Mouse (Mus musculus): Measurements from ENCODE around the gene Trim39. TPM values are rescaled to one million over a fixed set of nuclear protein-coding genes. Genes with fewer than 3 reads are reported as not detected.
"Not testable (repeated sequence)": the region's sequence is repeated elsewhere in the genome, so short reads cannot be mapped to it uniquely, and the experiment has no call there.

Gene Trim39
- polyA plus RNA-seq, 1 experiment from 2014 or later = 23.3 TPM

GRCm38 (mm10) chr17:36240637-36241213, 31.3 kb downstream of the Trim39 start:
- ATAC-seq (ENCODE audit: low FRiP score) = no peak
- Histone ChIP-seq H3K27me3 (peaks cover 29% of the 10 kb centered on the region), H3K9me3 (no peaks in the 10 kb centered on the region), H3K27ac (no peak overlapping the region), H3K4me3 (replicated peaks) (no peak overlapping the region), H3K4me1 (peaks cover 7% of the 10 kb centered on the region), H3K9ac (no peak overlapping the region), H3K4me2 (no peak overlapping the region), H3K36me3 (replicated peaks) (no peaks in the 10 kb centered on the region)
- WGBS = 19% methylated on average over 5 of the region's 5 CpGs

DNA sequence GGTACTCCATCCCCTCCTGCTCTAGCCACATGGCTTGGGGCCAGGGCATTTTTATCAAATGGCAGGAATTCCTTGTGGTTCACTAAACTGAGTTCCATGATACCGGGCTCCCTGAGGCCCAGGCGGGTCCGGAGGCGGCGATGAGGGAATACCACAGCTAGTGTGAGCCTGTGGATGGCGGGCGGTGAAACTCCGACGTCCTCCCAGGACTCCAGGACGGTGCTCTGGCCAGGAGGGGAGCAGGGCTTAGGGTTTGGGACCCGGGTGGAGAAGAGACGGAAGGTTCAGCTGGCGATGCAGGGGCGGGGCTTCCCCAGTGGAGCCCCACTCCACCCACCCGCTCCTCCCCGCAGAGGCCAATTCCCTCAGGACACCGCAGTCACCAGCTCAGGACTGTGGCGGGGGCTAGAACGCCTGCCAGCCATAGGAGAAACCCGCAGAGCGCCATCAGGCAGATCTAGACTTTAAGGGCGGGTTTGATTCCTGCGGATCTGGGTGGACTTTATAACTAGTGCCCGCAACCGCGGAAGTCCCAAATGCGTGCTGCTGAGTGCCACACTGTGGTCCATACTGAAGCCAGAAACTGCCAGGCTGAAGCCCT, 34.6 kb downstream of the Trim39 start:
- no peak for ATAC-seq (ENCODE audit: low FRiP score)
- Histone ChIP-seq H3K4me2 (peak overlapping the region; percentile 62), H3K9ac (peak overlapping the region; percentile 51; the same call in 1 of the 2 replicates), H3K36me3 (replicated peaks) (no peaks in the 10 kb centered on the region), H3K9me3 (no peaks in the 10 kb centered on the region), H3K4me3 (replicated peaks) (peak overlapping the region; percentile 35), H3K4me1 (peaks cover 7% of the 10 kb centered on the region), H3K27ac (no peak overlapping the region), H3K27me3 (peaks cover 51% of the 10 kb centered on the region)
- WGBS = 6% methylated on average over 27 of the region's 27 CpGs

- not testable (repeated sequence) for H3K9me3 ChIP-seq; H3K9ac ChIP-seq; ATAC-seq (ENCODE audit: low FRiP score); H3K4me1 ChIP-seq; H3K4me2 ChIP-seq; H3K36me3 ChIP-seq (replicated peaks); H3K27ac ChIP-seq; H3K4me3 ChIP-seq (replicated peaks)
- WGBS = 32% methylated on average over 9 of the region's 9 CpGs
- H3K27me3 ChIP-seq = peaks cover 62% of the 10 kb centered on the region
Observed at GRCm38 (mm10) chr17:36235300-36235699, 36.7 kb downstream of the Trim39 start.

GRCm38 (mm10) chr17:36233572-36233971, 38.5 kb downstream of the Trim39 start:
- ATAC-seq (ENCODE audit: low FRiP score) = no peak
- peaks cover 58% of the 10 kb centered on the region for H3K27me3 ChIP-seq
- no peaks in the 10 kb centered on the region for H3K9me3 ChIP-seq
- no peak overlapping the region for H3K4me2 ChIP-seq
- H3K9ac ChIP-seq = no peak overlapping the region
- H3K4me1 ChIP-seq = peaks cover 7% of the 10 kb centered on the region
- no peak overlapping the region for H3K27ac ChIP-seq
- no peak overlapping the region for H3K4me3 ChIP-seq (replicated peaks)
- H3K36me3 ChIP-seq (replicated peaks) = no peaks in the 10 kb centered on the region
- 75% methylated on average over 5 of the region's 5 CpGs for WGBS

DNA sequence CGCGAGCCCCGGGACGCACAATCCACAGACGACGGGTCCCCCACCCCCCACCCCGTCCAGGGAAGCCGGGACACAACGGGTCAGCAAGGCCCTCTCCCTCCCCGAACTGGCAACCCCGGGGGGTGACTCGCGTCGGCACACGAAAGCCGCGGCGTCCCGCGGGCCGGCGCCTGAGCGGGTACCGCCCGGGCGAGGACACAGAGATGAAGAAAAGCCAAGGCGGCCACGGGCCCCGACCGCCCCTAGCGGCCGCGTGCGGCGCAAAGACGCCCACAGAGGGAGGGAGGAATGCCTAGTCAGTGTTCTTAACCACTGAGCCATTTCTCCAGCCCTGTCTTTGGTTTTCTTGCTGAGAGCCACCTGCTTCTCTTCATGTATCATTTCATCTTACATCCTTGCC, 40.7 kb downstream of the Trim39 start:
- Histone ChIP-seq H3K9ac (no peak overlapping the region), H3K36me3 (replicated peaks) (no peaks in the 10 kb centered on the region), H3K27ac (no peak overlapping the region), H3K4me2 (no peak overlapping the region), H3K4me1 (no peaks in the 10 kb centered on the region), H3K27me3 (peaks cover 36% of the 10 kb centered on the region), H3K4me3 (replicated peaks) (no peak overlapping the region), H3K9me3 (no peaks in the 10 kb centered on the region)
- 8% methylated on average over 36 of the region's 36 CpGs for whole genome bisulfite sequencing
- no peak for ATAC-seq (ENCODE audit: low FRiP score)

- H3K4me1 ChIP-seq = no peaks in the 10 kb centered on the region
- WGBS = 10% methylated on average over 5 of the region's 5 CpGs
- no peak for ATAC-seq (ENCODE audit: low FRiP score)
- no peak overlapping the region for H3K4me2 ChIP-seq
- H3K9me3 ChIP-seq = no peaks in the 10 kb centered on the region
- H3K9ac ChIP-seq = no peak overlapping the region
- no peak overlapping the region for H3K27ac ChIP-seq
- peaks cover 38% of the 10 kb centered on the region for H3K27me3 ChIP-seq
- no peaks in the 10 kb centered on the region for H3K36me3 ChIP-seq (replicated peaks)
- H3K4me3 ChIP-seq (replicated peaks) = no peak overlapping the region
Observed at GRCm38 (mm10) chr17:36229046-36229445, 43.0 kb downstream of the Trim39 start.

DNA sequence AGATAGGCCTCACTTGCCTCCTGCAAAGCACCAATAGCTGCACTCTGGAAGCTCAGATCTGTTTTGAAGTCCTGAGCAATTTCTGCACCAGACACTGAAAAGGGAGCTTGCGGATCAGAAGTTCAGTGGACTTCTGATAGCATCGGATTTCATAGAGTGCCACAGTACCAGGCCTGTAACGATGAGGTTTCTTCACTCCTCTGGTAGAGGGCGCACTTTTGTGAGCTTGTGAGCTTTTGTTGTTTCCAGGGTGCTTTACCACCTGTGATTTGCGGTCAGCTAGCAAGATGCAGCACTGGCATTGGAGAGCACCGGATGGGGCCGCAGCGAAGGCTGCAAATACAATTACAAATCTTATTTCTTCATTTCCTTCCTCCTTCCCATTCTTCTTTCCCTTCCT, 45.1 kb downstream of the Trim39 start:
- H3K27me3 ChIP-seq = peaks cover 33% of the 10 kb centered on the region
- H3K27ac ChIP-seq = no peak overlapping the region
- 16% methylated on average over 8 of the region's 8 CpGs for WGBS
- no peak overlapping the region for H3K4me3 ChIP-seq (replicated peaks)
- no peaks in the 10 kb centered on the region for H3K9me3 ChIP-seq
- H3K36me3 ChIP-seq (replicated peaks) = no peaks in the 10 kb centered on the region
- H3K4me1 ChIP-seq = no peaks in the 10 kb centered on the region
- no peak overlapping the region for H3K9ac ChIP-seq
- no peak overlapping the region for H3K4me2 ChIP-seq
- ATAC-seq (ENCODE audit: low FRiP score) = no peak

DNA sequence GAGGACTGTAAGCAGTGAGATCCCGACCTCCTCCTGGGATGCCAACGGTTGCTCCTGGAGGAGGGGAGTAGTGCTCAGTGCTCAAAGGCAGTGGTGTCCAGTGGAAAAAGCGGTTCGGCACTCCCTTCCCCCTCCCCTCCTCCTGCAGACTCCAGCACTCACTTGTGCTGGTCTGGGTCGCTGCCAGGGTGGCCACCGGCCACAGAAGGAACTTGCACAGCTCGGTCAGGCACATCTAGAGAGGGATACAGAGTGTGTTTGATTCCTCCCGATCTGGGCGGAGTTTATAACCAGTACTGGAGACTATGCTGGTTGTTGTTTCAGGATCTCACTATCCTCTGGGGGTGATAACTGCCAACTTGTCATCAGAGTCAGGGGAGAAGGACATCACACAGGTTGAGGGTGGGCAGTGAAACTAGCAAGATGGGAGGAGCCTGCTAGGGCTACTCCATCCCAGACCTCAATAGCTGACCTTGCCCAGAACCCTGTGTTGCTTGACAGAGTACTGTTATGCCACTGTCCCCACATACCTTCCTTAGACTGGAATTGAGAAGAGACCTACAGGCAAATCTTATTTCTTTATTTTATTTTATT, 46.7 kb downstream of the Trim39 start:
- Histone ChIP-seq H3K4me3 (replicated peaks) (no peak overlapping the region), H3K36me3 (replicated peaks) (no peaks in the 10 kb centered on the region), H3K9me3 (no peaks in the 10 kb centered on the region), H3K27me3 (peaks cover 33% of the 10 kb centered on the region), H3K4me2 (no peak overlapping the region), H3K4me1 (no peaks in the 10 kb centered on the region), H3K9ac (no peak overlapping the region), H3K27ac (no peak overlapping the region)
- ATAC-seq (ENCODE audit: low FRiP score) = no peak
- 13% methylated on average over 9 of the region's 9 CpGs for WGBS

GRCm38 (mm10) chr17:36224451-36224850, 47.6 kb downstream of the Trim39 start:
- H3K36me3 ChIP-seq (replicated peaks) = no peaks in the 10 kb centered on the region
- no peak overlapping the region for H3K4me3 ChIP-seq (replicated peaks)
- WGBS = 50% methylated on average over 3 of the region's 3 CpGs
- H3K4me2 ChIP-seq = no peak overlapping the region
- no peak overlapping the region for H3K9ac ChIP-seq
- H3K4me1 ChIP-seq = no peaks in the 10 kb centered on the region
- H3K27ac ChIP-seq = no peak overlapping the region
- no peaks in the 10 kb centered on the region for H3K9me3 ChIP-seq
- no peak for ATAC-seq (ENCODE audit: low FRiP score)
- peaks cover 33% of the 10 kb centered on the region for H3K27me3 ChIP-seq

DNA sequence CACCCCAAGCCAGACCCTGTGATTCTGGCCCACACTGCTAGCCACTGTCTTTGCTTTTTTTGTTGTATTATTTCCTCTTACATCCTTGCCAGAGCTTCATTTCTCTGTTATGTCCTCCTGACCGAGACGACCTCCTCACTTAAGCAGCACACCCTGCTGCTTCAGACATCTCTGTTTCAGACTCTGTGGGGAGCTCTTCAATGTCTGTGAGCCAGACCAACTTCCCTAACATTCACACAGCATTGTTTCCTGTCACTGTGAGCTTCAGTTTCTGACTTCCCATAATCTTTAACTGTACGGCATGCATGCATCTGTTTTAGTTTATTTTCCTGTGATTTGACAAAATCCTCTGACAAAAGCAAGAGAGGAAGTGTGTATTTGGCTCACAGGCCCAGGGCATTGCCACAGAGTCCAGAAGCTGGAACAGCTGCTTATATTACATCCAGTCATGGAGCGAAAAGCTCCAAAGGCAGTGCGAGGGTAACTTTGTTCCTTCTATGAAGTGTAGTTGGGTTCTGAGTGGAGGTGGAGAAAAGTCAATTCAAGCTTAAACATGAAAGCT, 53.4 kb downstream of the Trim39 start:
- no peak overlapping the region for H3K4me3 ChIP-seq (replicated peaks)
- no peak overlapping the region for H3K4me2 ChIP-seq
- WGBS = 50% methylated on average over 5 of the region's 5 CpGs
- no peak for ATAC-seq (ENCODE audit: low FRiP score)
- H3K27ac ChIP-seq = no peak overlapping the region
- H3K9me3 ChIP-seq = no peaks in the 10 kb centered on the region
- H3K4me1 ChIP-seq = 0 out of 2 replicates have a peak, but pooled peaks cover 2% of the 10 kb centered on the region
- peaks cover 64% of the 10 kb centered on the region for H3K27me3 ChIP-seq
- H3K36me3 ChIP-seq (replicated peaks) = no peaks in the 10 kb centered on the region
- H3K9ac ChIP-seq = no peak overlapping the region

DNA sequence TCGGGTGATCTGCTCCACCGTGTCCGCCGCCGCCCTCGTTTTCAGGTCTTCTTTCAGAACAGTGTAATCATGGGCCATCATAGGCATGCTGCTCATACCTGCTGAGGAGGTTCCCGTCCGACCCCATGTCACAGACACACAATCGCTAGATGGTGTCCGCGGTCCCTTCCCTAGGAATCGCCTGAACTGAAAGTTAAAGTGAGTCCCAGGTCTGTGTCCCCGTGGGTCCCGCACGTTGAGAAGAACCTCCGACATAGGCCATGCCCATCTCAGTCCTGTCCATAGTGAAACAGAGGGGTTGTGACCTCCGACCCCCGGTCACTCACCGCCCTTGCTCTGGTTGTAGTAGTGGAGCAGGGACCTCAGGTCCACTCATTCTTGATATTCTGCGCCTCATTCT, 56.5 kb downstream of the Trim39 start:
- Histone ChIP-seq H3K9ac (no peak overlapping the region), H3K27ac (no peak overlapping the region), H3K36me3 (replicated peaks) (no peaks in the 10 kb centered on the region), H3K27me3 (peaks cover 69% of the 10 kb centered on the region), H3K4me1 (0 out of 2 replicates have a peak, but pooled peaks cover 2% of the 10 kb centered on the region), H3K4me3 (replicated peaks) (no peak overlapping the region), H3K9me3 (no peaks in the 10 kb centered on the region), H3K4me2 (no peak overlapping the region)
- no peak for ATAC-seq (ENCODE audit: low FRiP score)
- 2% methylated on average over 20 of the region's 20 CpGs for WGBS
